Mouse (Mus musculus) lung, postnatal 0 days (tissue): ENCODE measurements at regions not wholly inside any gene's neighbourhood (a gene's known extent, or its start where the extent isn't known, plus 50 kb on each side); places are given as distances from the start of the nearest gene placed in this dataset.

Source experiments
- CTCF ChIP-seq: IDR thresholded peaks from 2 replicates; pipeline ENCODE4 v1.5.1; 2016; ENCODE audit warnings: antibody characterized with exemption, mild to moderate bottlenecking
- EP300 ChIP-seq: IDR thresholded peaks from 2 replicates; pipeline ENCODE4 v1.6.1; 2016; ENCODE audit warnings: antibody characterized with exemption, mild to moderate bottlenecking, control low read depth

DNA sequence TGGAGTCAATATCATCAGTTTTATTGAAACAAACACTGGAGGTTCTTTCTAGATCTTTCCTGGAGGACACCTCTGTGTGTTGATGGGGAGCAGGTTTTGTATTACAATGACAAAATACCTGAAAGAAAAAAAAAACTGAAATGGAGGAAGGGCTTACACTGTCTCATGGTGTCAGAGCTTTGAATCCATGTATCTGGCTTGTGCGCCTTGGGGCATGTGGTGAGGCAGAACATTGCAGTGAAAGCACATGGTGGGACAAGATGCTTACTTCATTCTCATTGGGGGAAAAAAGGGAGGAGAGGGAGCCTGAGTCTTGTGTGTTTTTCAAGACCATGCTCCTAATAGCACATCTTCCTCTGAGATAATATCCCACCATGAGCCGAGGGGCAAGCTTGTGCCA lies 368.3 kb downstream of the Inhba start:
- TF ChIP-seq EP300 (no peak), CTCF (no peak)
